Mouse (Mus musculus): ENCODE measurements around the gene Klrc2.
"Not testable (repeated sequence)": the region's sequence is repeated elsewhere in the genome, so short reads cannot be mapped to it uniquely, and the experiment has no call there.

Klrc2 gene

GRCm38 (mm10) chr6:129660589-129660988 is at the start of gene Klrc2:
Gene Klrc2 (minus strand): TSS chr6:129660689.
- not testable (repeated sequence) for DNase-seq

- not testable (repeated sequence) for DNase-seq
Observed at GRCm38 (mm10) chr6:129691436-129691835, 30.9 kb upstream of the Klrc2 start.

GRCm38 (mm10) chr6:129680379-129680778 is 19.9 kb upstream of the Klrc2 start:
- peak in 1 of 2 experiments; percentile 7 for DNase-seq

GRCm38 (mm10) chr6:129678873-129679272 is 18.4 kb upstream of the Klrc2 start, which contains the start of gene Klrc1:
Gene Klrc1 (minus strand): TSS chr6:129678973.
- DNase-seq = no peak

- DNase-seq = not testable (repeated sequence)
Observed at GRCm38 (mm10) chr6:129661301-129661700, 812 bp upstream of the Klrc2 start.

GRCm38 (mm10) chr6:129644054-129644453 is 16.4 kb downstream of the Klrc2 start:
- not testable (repeated sequence) for DNase-seq

GRCm38 (mm10) chr6:129643237-129643636 is 17.3 kb downstream of the Klrc2 start, which contains the start of gene Klrc3:
Gene Klrc3 (minus strand): TSS chr6:129643337.
- not testable (repeated sequence) for DNase-seq

- DNase-seq = not testable (repeated sequence)
Observed at GRCm38 (mm10) chr6:129631046-129631445, 29.4 kb downstream of the Klrc2 start.

- DNase-seq = no peak
Observed at GRCm38 (mm10) chr6:129623735-129624134, 36.8 kb downstream of the Klrc2 start, which contains the start of gene Klrk1. Gene Klrk1 (minus strand): TSS chr6:129623864.

GRCm38 (mm10) chr6:129608372-129608771 is 52.1 kb downstream of the Klrc2 start:
- no peak for DNase-seq
